Mouse (Mus musculus) CD4-positive naive resting alpha-beta T cell, adult 76 days (primary cell): Measurements from ENCODE around the gene Tmem254b. TPM values are rescaled to one million over a fixed set of nuclear protein-coding genes. Genes with fewer than 3 reads are reported as not detected.

ENCODE experiments used
- total RNA-seq: library from RNA; stranded (reverse); gene quantifications from one replicate; pipeline ENCODE4 v1.2.4, GENCODE M21; 2023

Gene Tmem254b
- 3.8 TPM for total RNA-seq

GRCm38 (mm10) chr14:26206926-26207247 is at the start of gene Tmem254b:
Gene Tmem254b (minus strand): TSS chr14:26207041.

GRCm38 (mm10) chr14:26182380-26182779 is 24.5 kb downstream of the Tmem254b start, which contains the start of gene Plac9b:
Gene Plac9b (minus strand): TSS chr14:26182480.

Other genes with a start within 250 kb of the Tmem254b start
- 0.50 TPM for gene Duxbl1, start 228.5 kb downstream of the Tmem254b start, total RNA-seq
- not detected for gene Gm9780, start 164.3 kb downstream of the Tmem254b start, total RNA-seq
- gene Tmem254c, start 139.7 kb downstream of the Tmem254b start, total RNA-seq: 21.1 TPM
- gene Cphx2, start 125.5 kb downstream of the Tmem254b start, total RNA-seq: not detected
- not detected for gene Cphx3, start 124.7 kb downstream of the Tmem254b start, total RNA-seq
- not detected for gene Duxbl2, start 88.7 kb downstream of the Tmem254b start, total RNA-seq
- gene Plac9b, start 24.6 kb downstream of the Tmem254b start, total RNA-seq: not detected
- gene Duxbl3, start 50.9 kb upstream of the Tmem254b start, total RNA-seq: not detected